Mouse (Mus musculus) midbrain, embryonic 10.5 days (tissue): Measurements from ENCODE around the gene Mmp17. TPM values are rescaled to one million over a fixed set of nuclear protein-coding genes. Genes with fewer than 3 reads are reported as not detected.

Experiments
- DNase-seq: peaks from one replicate; pipeline ENCODE4 v3.0.0-alpha.2; 2017; ENCODE audit warnings: low spot score
- H3K27ac ChIP-seq: fragments of 300-500 bp; sonication (generic); replicated peaks from 2 replicates; pipeline ENCODE4 v1.5.1; 2016; ENCODE audit warnings: mild to moderate bottlenecking
- H3K27me3 ChIP-seq: fragments of 300-500 bp; sonication (generic); 2 replicates; pipeline ENCODE4 v1.6.1; 2016; ENCODE audit warnings: low read depth, mild to moderate bottlenecking; ENCODE audit not compliant: poor library complexity, severe bottlenecking
- H3K36me3 ChIP-seq: fragments of 300-500 bp; sonication (generic); 2 replicates; pipeline ENCODE4 v1.6.1; 2016; ENCODE audit warnings: mild to moderate bottlenecking, moderate library complexity
- H3K4me1 ChIP-seq: fragments of 300-500 bp; sonication (generic); 2 replicates; pipeline ENCODE4 v1.6.1; 2016
- H3K4me3 ChIP-seq: fragments of 300-500 bp; sonication (generic); 2 replicates; pipeline ENCODE4 v1.5.1; 2016; ENCODE audit warnings: mild to moderate bottlenecking, moderate library complexity
- H3K9me3 ChIP-seq: fragments of 300-500 bp; sonication (generic); replicated peaks from 2 replicates; pipeline ENCODE4 v1.6.1; 2016; ENCODE audit warnings: mild to moderate bottlenecking
- WGBS: fragments of 180-500 bp; shearing (Covaris S2); methylation state at CpG from one replicate; pipeline ENCODE4 v1.1.7; 2016; 5-methylcytosine and 5-hydroxymethylcytosine counted together
- polyA plus RNA-seq: library from polyadenylated mRNA; unstranded; fragments of >200 nt; fragmentation: Nextera tagmentation; extraction: Ambion mirVana; gene quantifications from 2 replicates; pipeline ENCODE4 v1.2.1, GENCODE M21; 2016

The Mmp17 gene
- polyA plus RNA-seq, 1 experiment from 2014 or later = 3.7 TPM

- 92% methylated on average over 8 of the region's 8 CpGs for WGBS
- no peak for DNase-seq
- H3K9me3 ChIP-seq = no peaks in the 10 kb centered on the region
- H3K4me1 ChIP-seq = no peaks in the 10 kb centered on the region
- peaks cover 97% of the 10 kb centered on the region for H3K36me3 ChIP-seq
- no peak overlapping the region for H3K4me3 ChIP-seq
- no peak overlapping the region for H3K27ac ChIP-seq
- no peaks in the 10 kb centered on the region for H3K27me3 ChIP-seq
Measured at GRCm38 (mm10) chr5:129562342-129562741, 21.6 kb upstream of the Mmp17 start.

- 91% methylated on average over 4 of the region's 4 CpGs for WGBS
- DNase-seq = no peak
- H3K4me3 ChIP-seq = no peak overlapping the region
- H3K4me1 ChIP-seq = no peaks in the 10 kb centered on the region
- H3K36me3 ChIP-seq = peaks cover 95% of the 10 kb centered on the region
- H3K27me3 ChIP-seq = no peaks in the 10 kb centered on the region
- no peaks in the 10 kb centered on the region for H3K9me3 ChIP-seq
- H3K27ac ChIP-seq = no peak overlapping the region
Measured at GRCm38 (mm10) chr5:129568596-129568995, 15.4 kb upstream of the Mmp17 start.

DNA sequence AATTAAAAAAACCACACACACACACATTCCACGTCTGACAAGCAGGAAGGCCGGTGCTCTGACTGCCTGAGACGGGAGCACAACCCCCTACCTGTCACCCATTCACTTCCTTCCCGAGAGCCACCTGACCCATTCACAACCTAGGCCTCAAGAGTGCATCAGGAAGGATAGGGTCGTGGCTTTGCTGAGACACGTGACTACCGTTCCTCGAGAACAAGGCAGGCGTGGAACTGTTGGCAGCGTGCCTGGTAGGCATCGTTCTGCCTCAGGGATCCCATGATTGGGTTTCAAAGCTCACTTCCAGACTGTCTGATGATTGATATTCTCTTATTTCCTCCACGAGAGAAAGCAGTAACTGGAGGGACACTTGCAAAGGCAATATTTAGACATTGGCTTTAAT lies 5.8 kb upstream of the Mmp17 start:
- WGBS = 80% methylated on average over 12 of the region's 12 CpGs
- Histone ChIP-seq H3K9me3 (no peaks in the 10 kb centered on the region), H3K36me3 (0 out of 2 replicates have a peak, but pooled peaks cover under 1% of the 10 kb centered on the region), H3K4me1 (peaks cover 12% of the 10 kb centered on the region; the same call in 1 of the 2 replicates), H3K27ac (no peak overlapping the region), H3K4me3 (no peak overlapping the region), H3K27me3 (peaks cover 30% of the 10 kb centered on the region)
- DNase-seq = no peak

DNA sequence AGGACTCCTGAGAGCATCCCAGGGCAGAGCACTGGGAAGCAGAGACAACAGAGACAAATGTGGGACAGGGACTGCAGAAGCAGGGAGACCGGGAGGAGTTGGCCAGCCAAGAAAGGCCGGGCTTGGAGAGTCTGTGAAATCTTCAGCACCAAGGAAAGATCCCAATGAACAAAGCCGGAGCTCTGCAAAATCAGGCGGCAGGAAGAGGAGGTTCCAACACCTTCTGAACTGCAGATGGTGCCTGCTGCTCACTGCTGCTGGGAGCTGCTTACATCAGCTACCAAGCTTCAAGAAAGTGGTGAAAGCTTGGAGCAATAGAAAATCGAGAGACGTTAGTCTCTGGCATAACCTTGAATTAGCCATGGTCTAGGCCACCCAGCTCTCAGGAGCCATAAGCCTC lies 3.9 kb upstream of the Mmp17 start:
- Histone ChIP-seq H3K27me3 (peaks cover 45% of the 10 kb centered on the region), H3K4me3 (no peak overlapping the region), H3K27ac (no peak overlapping the region), H3K4me1 (peaks cover 24% of the 10 kb centered on the region), H3K9me3 (no peaks in the 10 kb centered on the region), H3K36me3 (no peaks in the 10 kb centered on the region)
- WGBS = 29% methylated on average over 6 of the region's 6 CpGs
- DNase-seq = no peak

GRCm38 (mm10) chr5:129580572-129580971 lies 3.4 kb upstream of the Mmp17 start:
- no peak overlapping the region for H3K27ac ChIP-seq
- H3K4me3 ChIP-seq = no peak overlapping the region
- peaks cover 29% of the 10 kb centered on the region for H3K4me1 ChIP-seq
- H3K9me3 ChIP-seq = no peaks in the 10 kb centered on the region
- no peak for DNase-seq
- no peaks in the 10 kb centered on the region for H3K36me3 ChIP-seq
- H3K27me3 ChIP-seq = peaks cover 51% of the 10 kb centered on the region
- 82% methylated on average over 9 of the region's 9 CpGs for WGBS

- H3K27me3 ChIP-seq = peaks cover 55% of the 10 kb centered on the region
- 81% methylated on average over 7 of the region's 7 CpGs for WGBS
Measured at GRCm38 (mm10) chr5:129581015-129581414, 3.0 kb upstream of the Mmp17 start.

DNA sequence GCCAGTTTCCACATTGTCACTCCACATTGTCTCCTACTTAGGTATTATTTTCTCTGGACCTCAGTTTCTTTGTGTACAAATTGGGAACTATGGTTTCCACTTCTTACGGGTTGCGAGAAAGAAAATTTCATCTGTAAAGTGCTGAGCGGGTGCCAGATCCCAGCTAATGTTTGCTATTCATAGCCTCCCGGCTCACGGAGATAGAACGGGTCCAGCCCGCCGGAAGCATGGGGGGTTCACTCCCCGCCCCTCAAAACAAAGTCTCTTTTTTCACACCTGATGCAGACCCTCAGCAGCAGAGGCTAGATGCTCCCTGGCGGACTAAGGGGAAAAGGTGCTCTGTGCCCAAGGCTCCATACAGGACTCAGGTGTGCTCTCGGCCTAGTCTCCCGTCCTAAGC lies 638 bp upstream of the Mmp17 start:
- no peaks in the 10 kb centered on the region for H3K9me3 ChIP-seq
- peaks cover 73% of the 10 kb centered on the region for H3K27me3 ChIP-seq
- WGBS = 7% methylated on average over 12 of the region's 12 CpGs
- peaks cover 44% of the 10 kb centered on the region for H3K4me1 ChIP-seq
- peak overlapping the region; percentile 84 for H3K4me3 ChIP-seq
- no peaks in the 10 kb centered on the region for H3K36me3 ChIP-seq
- DNase-seq = no peak
- peak overlapping the region; percentile 85 for H3K27ac ChIP-seq

More at GRCm38 (mm10) chr5:129581015-129581414, 3.0 kb upstream of the Mmp17 start:
- DNase-seq = no peak
- peaks cover 31% of the 10 kb centered on the region for H3K4me1 ChIP-seq
- no peaks in the 10 kb centered on the region for H3K36me3 ChIP-seq
- H3K9me3 ChIP-seq = no peaks in the 10 kb centered on the region
- H3K27ac ChIP-seq = no peak overlapping the region
- no peak overlapping the region for H3K4me3 ChIP-seq

- under 1% methylated on average over 76 of the region's 76 CpGs for WGBS
- peaks cover 84% of the 10 kb centered on the region for H3K27me3 ChIP-seq
Measured at GRCm38 (mm10) chr5:129584583-129585541, 893 bp downstream of the Mmp17 start.

GRCm38 (mm10) chr5:129586016-129586415 lies 2.0 kb downstream of the Mmp17 start:
- Histone ChIP-seq H3K27me3 (peaks cover 79% of the 10 kb centered on the region), H3K36me3 (no peaks in the 10 kb centered on the region), H3K9me3 (no peaks in the 10 kb centered on the region), H3K4me3 (peak overlapping the region; percentile 84), H3K27ac (peak overlapping the region; percentile 78), H3K4me1 (peaks cover 49% of the 10 kb centered on the region)
- under 1% methylated on average over 17 of the region's 17 CpGs for WGBS
- DNase-seq = peak; percentile 93

More at GRCm38 (mm10) chr5:129584583-129585541, 893 bp downstream of the Mmp17 start:
- Histone ChIP-seq H3K27ac (peak overlapping the region; percentile 85), H3K36me3 (no peaks in the 10 kb centered on the region), H3K4me3 (peak overlapping the region; percentile 84), H3K4me1 (peaks cover 44% of the 10 kb centered on the region), H3K9me3 (no peaks in the 10 kb centered on the region)
- DNase-seq = peak; percentile 65

GRCm38 (mm10) chr5:129586471-129586870 lies 2.5 kb downstream of the Mmp17 start:
- Histone ChIP-seq H3K27ac (peak overlapping the region; percentile 78), H3K4me3 (peak overlapping the region; percentile 84), H3K36me3 (no peaks in the 10 kb centered on the region), H3K27me3 (peaks cover 74% of the 10 kb centered on the region), H3K4me1 (peaks cover 54% of the 10 kb centered on the region), H3K9me3 (no peaks in the 10 kb centered on the region)
- 53% methylated on average over 13 of the region's 13 CpGs for WGBS
- no peak for DNase-seq

DNA sequence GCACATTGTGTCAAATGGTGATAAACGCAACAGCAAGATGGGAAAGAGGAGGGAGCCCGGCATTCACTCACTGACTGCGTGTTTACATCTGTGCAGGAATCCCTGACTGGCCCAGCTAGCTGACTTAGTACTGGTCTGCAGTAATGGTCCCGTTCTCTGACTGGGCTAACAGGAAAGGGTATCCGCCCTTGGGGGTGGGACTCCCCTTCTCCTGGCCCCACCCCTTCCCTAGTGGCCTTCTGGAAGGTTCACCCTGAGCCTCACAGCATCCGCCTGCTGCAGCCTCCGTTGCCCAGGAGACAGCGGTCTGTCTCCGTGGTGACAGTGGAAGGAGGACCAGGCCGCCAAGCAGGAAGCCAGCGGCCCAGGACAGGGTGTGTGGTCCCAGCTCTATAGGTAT lies 6.9 kb downstream of the Mmp17 start:
- no peak overlapping the region for H3K27ac ChIP-seq
- H3K27me3 ChIP-seq = peaks cover 33% of the 10 kb centered on the region
- H3K36me3 ChIP-seq = peaks cover 10% of the 10 kb centered on the region; the same call in 1 of the 2 replicates
- H3K9me3 ChIP-seq = no peaks in the 10 kb centered on the region
- WGBS = 8% methylated on average over 11 of the region's 11 CpGs
- H3K4me1 ChIP-seq = peaks cover 29% of the 10 kb centered on the region
- peak; percentile 57 for DNase-seq
- peak overlapping the region; percentile 9; the same call in 1 of the 2 replicates for H3K4me3 ChIP-seq

DNA sequence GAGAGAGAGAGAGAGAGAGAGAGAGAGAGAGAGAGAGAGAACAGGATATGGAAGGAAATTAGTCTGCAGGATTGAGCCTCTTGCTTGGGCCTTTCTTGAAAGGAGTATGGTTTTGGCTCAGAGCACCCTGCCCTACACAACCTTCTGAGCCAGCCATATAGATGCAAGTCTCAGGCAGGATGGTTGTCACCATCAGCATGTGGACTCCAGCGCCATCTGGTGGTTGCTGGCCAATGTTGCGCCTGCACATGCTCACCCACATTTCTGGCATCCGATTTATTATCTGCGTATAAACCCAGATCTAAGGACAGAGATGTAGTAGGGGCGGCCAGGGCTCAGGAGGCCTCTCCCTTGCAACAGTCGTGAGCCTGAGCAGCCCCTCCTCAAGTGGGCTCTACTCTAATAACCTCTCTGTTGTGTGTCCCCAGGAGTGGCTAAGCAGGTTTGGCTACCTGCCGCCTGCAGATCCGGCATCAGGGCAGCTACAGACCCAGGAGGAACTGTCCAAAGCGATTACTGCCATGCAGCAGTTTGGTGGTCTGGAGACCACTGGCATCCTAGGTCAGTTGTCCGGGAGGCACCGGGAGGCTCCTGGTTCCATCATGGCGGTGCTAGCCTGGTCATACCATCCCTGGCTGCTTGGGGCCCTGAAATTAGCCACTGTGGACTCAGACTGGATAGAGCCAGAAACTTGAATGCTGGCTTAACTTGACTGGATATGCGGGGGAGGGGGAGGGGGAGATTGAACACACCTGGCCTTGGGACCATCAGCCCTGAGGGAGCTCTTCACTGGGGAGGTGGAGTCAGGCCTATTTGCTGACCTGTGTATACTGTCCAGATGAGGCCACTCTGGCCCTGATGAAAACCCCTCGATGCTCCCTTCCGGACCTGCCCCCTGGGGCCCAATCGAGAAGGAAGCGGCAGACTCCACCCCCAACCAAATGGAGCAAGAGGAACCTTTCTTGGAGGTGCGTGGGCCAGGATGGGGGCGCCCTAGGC lies 10.4 kb downstream of the Mmp17 start:
- Histone ChIP-seq H3K4me3 (no peak overlapping the region), H3K36me3 (peaks cover 34% of the 10 kb centered on the region)

More for the DNA sequence above, 10.4 kb downstream of the Mmp17 start:
- Histone ChIP-seq H3K27me3 (0 out of 2 replicates have a peak, but pooled peaks cover 3% of the 10 kb centered on the region), H3K4me1 (peaks cover 16% of the 10 kb centered on the region), H3K27ac (no peak overlapping the region), H3K9me3 (0 out of 2 replicates have a peak, but pooled peaks cover 2% of the 10 kb centered on the region)
- 44% methylated on average over 19 of the region's 19 CpGs for WGBS
- peak; percentile 83 for DNase-seq
